Mouse (Mus musculus): ENCODE data around the gene Cmc1. TPM values are rescaled to one million over a fixed set of nuclear protein-coding genes. Genes with fewer than 3 reads are reported as not detected.
"Not testable (repeated sequence)": the region's sequence is repeated elsewhere in the genome, so short reads cannot be mapped to it uniquely, and the experiment has no call there.

Gene Cmc1
- polyA plus RNA-seq, 1 experiment from 2014 or later: 32.2 TPM

DNA sequence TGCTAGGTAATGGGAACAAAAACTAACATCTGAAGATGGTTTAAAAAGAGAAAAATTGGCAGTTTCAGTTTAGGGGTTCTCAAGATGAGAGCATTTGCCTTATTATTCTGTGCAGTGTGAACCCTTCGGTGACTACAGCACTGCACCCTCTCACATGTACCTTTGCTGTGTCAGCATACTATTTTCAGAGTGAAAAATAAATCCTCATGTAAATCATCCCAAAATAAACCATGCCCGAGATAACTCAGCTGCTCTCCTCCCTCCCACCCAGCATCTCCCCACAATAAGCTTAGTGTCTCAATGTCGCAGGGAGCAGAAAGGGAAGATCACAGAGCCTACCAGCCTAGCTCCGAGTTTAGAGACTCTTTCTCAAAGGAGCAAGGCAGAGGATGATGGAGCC lies 23.1 kb upstream of the Cmc1 start:
- H3K36me3 ChIP-seq (replicated peaks): no peaks in the 10 kb centered on the region
- H3K27ac ChIP-seq: no peak overlapping the region
- no peak overlapping the region for H3K4me2 ChIP-seq
- ATAC-seq (replicated peaks): no peak
- no peak overlapping the region for H3K9ac ChIP-seq
- 87% methylated on average over 4 of the region's 4 CpGs for WGBS
- H3K4me1 ChIP-seq: no peaks in the 10 kb centered on the region
- H3K4me3 ChIP-seq: no peak overlapping the region
- H3K27me3 ChIP-seq (replicated peaks): no peaks in the 10 kb centered on the region
- H3K9me3 ChIP-seq: no peaks in the 10 kb centered on the region

DNA sequence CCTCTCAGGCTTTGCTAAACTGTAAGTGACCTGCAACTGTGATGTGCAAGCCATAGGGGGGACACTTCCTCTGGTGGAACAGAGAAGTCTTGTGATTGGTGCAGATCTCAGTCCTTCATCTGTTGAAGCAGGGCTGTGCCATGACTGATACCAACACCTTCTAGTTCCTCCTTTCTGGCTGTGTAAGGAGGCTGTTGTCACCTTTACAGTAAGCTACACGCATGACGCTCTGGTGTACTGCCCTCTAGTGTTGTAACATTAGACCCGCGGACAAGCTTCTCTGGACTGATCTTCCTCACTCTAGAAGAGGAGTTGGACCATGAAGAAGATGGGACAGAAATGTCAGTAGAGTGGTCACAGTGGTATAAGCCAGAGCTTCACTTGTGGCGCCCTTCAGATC lies 18.6 kb upstream of the Cmc1 start:
- Histone ChIP-seq H3K9ac (no peak overlapping the region), H3K27ac (no peak overlapping the region), H3K4me1 (no peaks in the 10 kb centered on the region), H3K9me3 (no peaks in the 10 kb centered on the region), H3K4me2 (no peak overlapping the region), H3K4me3 (no peak overlapping the region), H3K36me3 (replicated peaks) (no peaks in the 10 kb centered on the region), H3K27me3 (replicated peaks) (no peaks in the 10 kb centered on the region)
- WGBS: 54% methylated on average over 5 of the region's 5 CpGs
- ATAC-seq (replicated peaks): no peak

DNA sequence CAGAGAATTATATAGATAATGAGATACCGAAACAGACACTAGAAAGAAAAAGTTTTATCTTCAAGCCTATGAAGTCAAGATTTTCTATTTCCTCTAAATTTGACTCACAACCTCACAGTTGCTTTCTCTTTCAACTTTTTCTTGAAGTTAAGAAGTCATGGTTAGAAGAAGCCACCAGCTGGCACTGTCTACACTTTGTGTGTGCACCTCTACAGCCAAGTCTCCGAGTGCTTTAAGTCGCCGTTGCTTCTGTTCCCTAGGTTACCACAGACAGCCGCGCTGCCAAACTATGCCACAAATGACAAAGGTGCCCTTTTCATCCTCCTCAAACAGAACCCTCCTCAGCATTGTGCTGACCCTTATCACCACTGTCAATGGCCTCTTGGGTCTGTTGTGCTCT lies 17.6 kb upstream of the Cmc1 start:
- Histone ChIP-seq H3K9me3 (no peaks in the 10 kb centered on the region), H3K4me3 (no peak overlapping the region), H3K4me1 (no peaks in the 10 kb centered on the region), H3K27ac (no peak overlapping the region), H3K27me3 (replicated peaks) (no peaks in the 10 kb centered on the region), H3K36me3 (replicated peaks) (no peaks in the 10 kb centered on the region), H3K4me2 (no peak overlapping the region), H3K9ac (no peak overlapping the region)
- 75% methylated on average over 6 of the region's 6 CpGs for WGBS
- ATAC-seq (replicated peaks): no peak

DNA sequence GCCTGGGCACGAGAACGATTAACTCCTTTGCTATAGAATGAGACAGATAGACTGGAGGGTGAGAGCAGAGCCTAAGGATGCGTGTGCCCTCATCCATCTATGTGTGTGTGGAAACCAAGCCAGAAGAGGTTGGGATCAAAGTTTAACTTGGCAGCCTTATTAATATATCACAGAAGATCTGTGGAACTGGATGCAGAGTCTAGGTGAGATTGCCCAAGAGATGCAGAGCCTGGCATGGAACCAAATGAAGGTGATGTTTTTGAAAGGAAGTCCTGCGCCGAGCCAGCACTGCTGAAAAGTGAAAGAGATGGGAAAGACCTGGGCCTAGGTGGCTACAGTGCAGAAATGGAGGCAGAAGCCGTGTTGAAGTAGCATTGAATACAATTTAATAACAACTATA lies 11.6 kb upstream of the Cmc1 start:
- H3K4me1 ChIP-seq: no peaks in the 10 kb centered on the region
- ATAC-seq (replicated peaks): no peak
- H3K27me3 ChIP-seq (replicated peaks): no peaks in the 10 kb centered on the region
- H3K4me3 ChIP-seq: no peak overlapping the region
- no peaks in the 10 kb centered on the region for H3K36me3 ChIP-seq (replicated peaks)
- no peak overlapping the region for H3K4me2 ChIP-seq
- no peaks in the 10 kb centered on the region for H3K9me3 ChIP-seq
- H3K27ac ChIP-seq: no peak overlapping the region
- 94% methylated on average over 6 of the region's 6 CpGs for WGBS
- no peak overlapping the region for H3K9ac ChIP-seq

DNA sequence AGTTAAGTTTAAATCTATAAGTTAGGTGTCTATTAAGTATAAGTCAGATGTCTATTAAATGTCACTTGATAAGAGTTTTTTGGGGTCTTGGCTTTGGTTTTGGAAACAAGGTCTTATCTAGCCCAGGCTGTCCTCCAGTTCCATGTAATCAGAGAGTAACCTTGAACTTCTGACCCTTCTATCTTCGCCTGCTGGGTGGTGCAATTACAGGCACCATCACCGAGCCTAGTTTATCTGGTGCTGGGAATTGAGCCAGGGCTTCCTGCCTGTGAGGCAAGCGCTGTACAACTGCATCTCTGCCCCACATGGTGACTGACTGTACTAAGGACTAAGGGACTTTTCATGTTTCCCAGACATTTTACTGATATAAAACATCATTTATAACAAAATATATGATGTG lies 10.0 kb upstream of the Cmc1 start:
- Histone ChIP-seq H3K27ac (no peak overlapping the region), H3K27me3 (replicated peaks) (no peaks in the 10 kb centered on the region), H3K4me2 (no peak overlapping the region), H3K9me3 (no peaks in the 10 kb centered on the region), H3K36me3 (replicated peaks) (no peaks in the 10 kb centered on the region), H3K9ac (no peak overlapping the region), H3K4me1 (no peaks in the 10 kb centered on the region), H3K4me3 (no peak overlapping the region)
- ATAC-seq (replicated peaks): no peak
- WGBS: 79% methylated on average over 3 of the region's 3 CpGs

DNA sequence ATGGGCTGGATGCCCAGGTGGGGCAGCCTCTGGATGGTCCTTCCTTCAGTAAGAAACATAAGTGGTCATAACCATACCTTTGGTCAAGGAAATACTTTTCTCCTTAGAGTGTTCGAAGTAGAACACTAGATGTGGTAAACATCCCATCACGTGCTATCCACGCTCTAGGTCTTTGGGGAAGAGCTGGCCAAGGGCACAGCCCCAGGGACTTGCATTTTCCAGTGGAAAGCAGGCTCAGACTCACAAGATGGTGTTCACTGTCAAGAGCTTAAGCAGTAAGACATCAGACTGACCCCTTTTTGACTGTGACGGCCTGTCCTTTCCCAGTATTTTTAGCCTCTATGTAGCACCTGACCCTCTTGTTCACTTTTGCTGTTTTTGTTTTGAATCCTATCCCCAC lies 8.2 kb upstream of the Cmc1 start:
- Histone ChIP-seq H3K27ac (no peak overlapping the region), H3K9ac (no peak overlapping the region), H3K4me1 (no peaks in the 10 kb centered on the region), H3K9me3 (no peaks in the 10 kb centered on the region), H3K4me3 (no peak overlapping the region), H3K27me3 (replicated peaks) (no peaks in the 10 kb centered on the region), H3K4me2 (no peak overlapping the region), H3K36me3 (replicated peaks) (no peaks in the 10 kb centered on the region)
- no peak for ATAC-seq (replicated peaks)
- WGBS: 94% methylated on average over 4 of the region's 4 CpGs

DNA sequence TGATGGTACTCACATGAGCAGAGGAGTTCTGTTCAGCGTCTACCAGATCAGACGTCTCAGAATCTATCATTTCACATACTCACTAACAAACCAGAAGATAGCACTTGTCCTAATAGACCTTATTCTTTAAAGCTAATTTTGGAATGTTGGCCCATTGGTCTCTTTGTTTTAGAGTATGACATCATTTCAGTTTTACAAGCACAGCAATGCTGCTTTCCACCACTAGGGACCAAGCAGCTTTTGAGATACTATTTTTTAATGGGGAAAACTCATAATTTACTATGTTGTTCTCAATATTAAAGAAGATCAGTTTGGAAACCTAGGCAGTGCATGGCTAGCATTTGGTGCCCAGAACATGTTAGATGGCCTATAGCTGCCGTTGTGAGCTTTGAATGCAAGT lies 7.3 kb upstream of the Cmc1 start:
- H3K4me1 ChIP-seq: no peaks in the 10 kb centered on the region
- no peak overlapping the region for H3K27ac ChIP-seq
- ATAC-seq (replicated peaks): no peak
- no peaks in the 10 kb centered on the region for H3K9me3 ChIP-seq
- no peak overlapping the region for H3K4me2 ChIP-seq
- H3K27me3 ChIP-seq (replicated peaks): no peaks in the 10 kb centered on the region
- H3K9ac ChIP-seq: no peak overlapping the region
- H3K4me3 ChIP-seq: no peak overlapping the region
- no peaks in the 10 kb centered on the region for H3K36me3 ChIP-seq (replicated peaks)
- WGBS: 96% methylated on average over 3 of the region's 3 CpGs

DNA sequence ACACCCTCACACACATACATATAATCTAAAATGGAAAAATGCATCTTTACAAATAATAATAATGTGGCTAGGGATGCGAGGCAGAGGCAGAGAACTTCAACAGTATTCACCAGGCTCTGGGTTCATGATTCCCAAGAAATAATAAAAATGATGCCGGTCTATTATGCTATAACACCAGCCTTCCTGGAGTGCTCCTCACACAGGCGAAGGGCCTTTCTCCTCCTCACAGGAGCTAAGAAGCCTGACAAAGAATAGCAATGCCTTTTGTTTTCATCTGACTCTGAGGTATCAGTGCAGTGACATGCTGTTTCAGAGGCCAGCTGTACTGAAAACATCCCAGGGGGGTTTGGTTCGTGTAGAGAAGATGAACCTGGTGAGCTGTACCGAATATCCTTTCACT lies 4.7 kb upstream of the Cmc1 start:
- 74% methylated on average over 5 of the region's 5 CpGs for WGBS
- Histone ChIP-seq H3K27ac (no peak overlapping the region), H3K4me2 (no peak overlapping the region), H3K4me1 (peaks cover 11% of the 10 kb centered on the region), H3K9ac (no peak overlapping the region), H3K27me3 (replicated peaks) (no peaks in the 10 kb centered on the region), H3K9me3 (no peaks in the 10 kb centered on the region), H3K4me3 (no peak overlapping the region), H3K36me3 (replicated peaks) (no peaks in the 10 kb centered on the region)
- no peak for ATAC-seq (replicated peaks)

DNA sequence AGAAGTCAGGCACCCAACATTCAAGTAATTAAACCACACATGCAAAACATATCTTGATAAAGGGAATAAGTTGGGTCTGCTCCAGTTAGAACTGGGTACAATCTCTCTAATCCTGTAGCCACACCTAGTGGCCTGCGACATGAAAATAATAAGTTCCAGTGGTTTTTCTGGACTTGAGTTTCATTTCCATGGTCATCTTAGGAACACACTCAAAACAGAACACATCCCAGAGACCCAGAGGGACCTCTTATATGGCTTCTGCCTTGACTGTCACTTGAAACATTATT lies 1.2 kb upstream of the Cmc1 start:
- Histone ChIP-seq H3K36me3 (replicated peaks) (no peaks in the 10 kb centered on the region), H3K4me2 (no peak overlapping the region; the same call in 1 of the 2 replicates), H3K4me1 (peaks cover 23% of the 10 kb centered on the region), H3K4me3 (no peak overlapping the region), H3K27me3 (replicated peaks) (no peaks in the 10 kb centered on the region), H3K9ac (no peak overlapping the region), H3K9me3 (no peaks in the 10 kb centered on the region), H3K27ac (no peak overlapping the region)
- 92% methylated on average over 1 of the region's 1 CpGs for WGBS
- no peak for ATAC-seq (replicated peaks)

DNA sequence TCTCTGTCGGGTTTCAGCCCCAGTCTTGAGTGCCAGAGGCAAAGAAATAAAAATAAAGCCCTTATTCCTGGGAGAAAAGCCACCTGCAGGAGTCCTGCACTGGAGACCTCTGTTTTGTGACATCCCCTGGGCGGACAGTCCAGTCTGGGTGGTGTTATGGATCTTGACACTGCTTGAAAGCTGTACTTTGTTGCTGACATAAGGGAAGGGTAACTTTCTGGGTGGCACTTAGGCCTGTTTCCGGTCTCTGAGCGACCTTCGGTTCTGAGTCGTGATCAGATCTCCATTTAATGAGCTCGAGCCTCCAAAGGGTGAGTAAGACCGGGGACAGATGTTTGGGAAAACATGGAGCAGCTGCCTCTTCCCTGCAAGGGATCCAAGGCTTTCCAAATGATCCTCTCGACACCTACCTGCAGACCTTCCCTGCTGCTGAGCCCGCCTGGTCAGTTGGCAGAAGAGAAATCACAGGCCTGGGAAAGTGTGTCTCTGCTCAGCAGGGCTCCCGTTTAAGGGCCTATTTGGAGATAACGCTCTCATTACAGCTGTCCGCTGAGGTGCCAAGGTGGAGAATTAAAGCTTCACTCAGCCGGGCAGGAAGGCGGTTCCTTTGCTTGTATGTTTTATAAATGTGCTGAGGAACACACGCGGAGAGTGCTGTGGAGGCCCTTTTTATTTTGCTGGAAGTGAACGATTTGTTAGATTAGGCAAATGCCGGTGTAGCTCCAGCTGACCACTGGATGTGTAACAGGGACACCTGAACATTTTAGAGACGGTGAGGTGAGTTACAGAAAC lies 648 bp upstream of the Cmc1 start:
- 78% methylated on average over 20 of the region's 20 CpGs for WGBS

DNA sequence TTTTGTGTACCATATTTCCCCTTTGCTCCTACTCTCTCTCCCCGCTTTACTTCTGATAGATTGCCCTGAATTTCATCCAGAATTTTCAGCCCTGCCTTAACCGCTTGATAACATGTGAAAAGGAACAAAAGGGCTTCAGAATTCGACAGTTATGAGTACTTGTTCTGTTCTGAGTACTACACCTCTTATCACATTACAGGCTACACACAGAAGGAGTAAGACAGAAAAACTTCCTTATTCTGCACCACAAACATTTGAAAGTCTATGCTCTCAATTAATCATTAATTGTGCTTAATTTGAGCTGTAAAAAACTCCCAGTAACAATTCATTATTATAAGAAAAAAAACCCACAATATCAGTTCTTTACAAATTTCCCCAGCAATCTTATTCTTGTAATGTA lies 9.6 kb downstream of the Cmc1 start:
- not testable (repeated sequence) for H3K9me3 ChIP-seq; H3K36me3 ChIP-seq (replicated peaks); ATAC-seq (replicated peaks); H3K27me3 ChIP-seq (replicated peaks); H3K4me1 ChIP-seq; H3K4me3 ChIP-seq; H3K27ac ChIP-seq; H3K9ac ChIP-seq; H3K4me2 ChIP-seq
- 86% methylated on average over 3 of the region's 3 CpGs for WGBS

More for the DNA sequence above, 648 bp upstream of the Cmc1 start:
- Histone ChIP-seq H3K27me3 (replicated peaks) (no peaks in the 10 kb centered on the region), H3K4me2 (peak overlapping the region; percentile 66), H3K27ac (peak overlapping the region; percentile 85), H3K4me1 (peaks cover 23% of the 10 kb centered on the region), H3K4me3 (peak overlapping the region; percentile 96), H3K9me3 (no peaks in the 10 kb centered on the region), H3K36me3 (replicated peaks) (no peaks in the 10 kb centered on the region), H3K9ac (no peak overlapping the region)
- peak; percentile 64 for ATAC-seq (replicated peaks)

DNA sequence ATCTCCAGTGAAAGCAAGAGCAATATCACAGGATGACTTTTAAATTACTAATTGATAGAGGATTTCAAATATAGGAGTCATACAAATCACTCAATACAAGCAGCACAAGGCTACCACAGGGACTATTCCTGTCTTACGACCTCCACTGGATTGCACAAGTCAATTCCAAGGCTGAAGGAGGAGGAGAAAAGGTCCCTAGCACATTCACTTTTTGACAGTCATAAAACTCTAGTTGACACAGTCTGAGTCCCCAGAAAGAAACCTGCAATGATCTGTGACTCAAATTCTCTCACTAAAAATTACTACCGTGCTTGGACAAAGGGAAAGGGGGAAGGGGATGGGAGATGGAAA lies 39.6 kb downstream of the Cmc1 start:
- H3K9me3 ChIP-seq: no peaks in the 10 kb centered on the region
- no peak overlapping the region for H3K4me2 ChIP-seq
- peaks cover 10% of the 10 kb centered on the region for H3K4me1 ChIP-seq
- no peak overlapping the region for H3K4me3 ChIP-seq
- ATAC-seq (replicated peaks): no peak
- H3K27ac ChIP-seq: no peak overlapping the region
- no peak overlapping the region for H3K9ac ChIP-seq
- no peaks in the 10 kb centered on the region for H3K36me3 ChIP-seq (replicated peaks)
- 70% methylated on average over 2 of the region's 2 CpGs for WGBS
- no peaks in the 10 kb centered on the region for H3K27me3 ChIP-seq (replicated peaks)

DNA sequence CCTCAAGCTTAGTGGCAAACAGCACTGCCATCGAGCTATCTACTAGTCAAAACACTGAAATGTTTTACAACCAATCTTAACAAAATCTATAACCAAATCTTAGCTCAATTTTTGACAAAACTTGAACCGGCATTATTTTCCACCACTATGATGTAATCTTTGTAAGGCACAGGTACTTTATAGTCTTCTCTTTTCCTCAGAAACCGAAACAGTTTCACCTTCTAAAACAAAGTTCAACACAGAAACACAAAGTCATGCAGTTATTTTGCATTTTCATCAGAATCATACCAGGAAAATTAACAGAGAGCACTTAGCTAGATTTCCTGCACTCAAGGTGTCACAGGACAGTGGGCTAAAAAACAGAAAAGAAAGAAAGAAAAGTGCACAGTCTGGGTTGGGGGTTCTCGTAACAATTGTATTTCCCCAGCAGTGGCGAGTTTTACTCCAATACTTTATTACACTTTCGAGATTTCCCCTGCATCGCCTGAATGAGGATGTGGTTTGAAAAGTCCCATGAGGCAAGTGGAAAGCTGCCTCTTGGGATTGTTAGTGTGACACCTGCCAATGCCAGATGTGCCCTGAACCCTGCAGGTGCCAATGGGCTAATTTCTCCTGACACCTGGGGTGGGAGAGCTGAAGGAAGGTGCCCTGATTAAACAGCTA lies 40.1 kb downstream of the Cmc1 start:
- Histone ChIP-seq H3K9ac (no peak overlapping the region), H3K4me1 (peaks cover 10% of the 10 kb centered on the region), H3K27me3 (replicated peaks) (no peaks in the 10 kb centered on the region), H3K4me3 (no peak overlapping the region), H3K9me3 (no peaks in the 10 kb centered on the region), H3K27ac (no peak overlapping the region), H3K4me2 (no peak overlapping the region), H3K36me3 (replicated peaks) (no peaks in the 10 kb centered on the region)
- 86% methylated on average over 7 of the region's 7 CpGs for WGBS
- ATAC-seq (replicated peaks): no peak

Measured in midbrain, embryonic 15.5 days (tissue).